Mouse (Mus musculus): ENCODE measurements at regions not wholly inside any gene's neighbourhood (a gene's known extent, or its start where the extent isn't known, plus 50 kb on each side); places are given as distances from the start of the nearest gene placed in this dataset.

GRCm38 (mm10) chr5:47240586-47240985 is 742.4 kb upstream of the Slit2 start:
- TF ChIP-seq POLR2A (IDR thresholded peaks at IDR 0.05; ENCODE audit: borderline replicate concordance, low read depth, low read length) (no peak), CTCF (IDR thresholded peaks at IDR 0.05; ENCODE audit: low read depth, low read length) (no peak)

Data from bone marrow macrophage, adult 2 months (primary cell).